Mouse (Mus musculus): ENCODE results near the gene Bend4. TPM values are rescaled to one million over a fixed set of nuclear protein-coding genes. Genes with fewer than 3 reads are reported as not detected.

Gene Bend4
- polyA plus RNA-seq, 1 experiment from 2014 or later, result 15.9 TPM

GRCm38 (mm10) chr5:67362316-67362715 lies 65.8 kb downstream of the Bend4 start:
- Histone ChIP-seq H3K27me3 (ENCODE audit: control insufficient read depth, insufficient read depth, low read length) (no peaks in the 10 kb centered on the region), H3K9ac (no peak overlapping the region), H3K9me3 (ENCODE audit: control insufficient read depth, low read length) (no peaks in the 10 kb centered on the region), H3K27ac (no peak overlapping the region), H3K4me3 (replicated peaks; ENCODE audit: low read length) (no peak overlapping the region), H3K36me3 (replicated peaks; ENCODE audit: control insufficient read depth, insufficient read depth) (no peaks in the 10 kb centered on the region; the same call in 1 of the 2 replicates), H3K4me1 (replicated peaks; ENCODE audit: control insufficient read depth, insufficient read depth, low read length) (no peaks in the 10 kb centered on the region), H3K4me2 (replicated peaks) (no peak overlapping the region)
- WGBS, result 94% methylated on average over 10 of the region's 10 CpGs
- ATAC-seq (ENCODE audit: low FRiP score), result no peak
- DNase-seq (ENCODE audit: low spot score), result no peak

- Histone ChIP-seq H3K4me2 (replicated peaks) (no peak overlapping the region), H3K9me3 (ENCODE audit: control insufficient read depth, low read length) (no peaks in the 10 kb centered on the region), H3K9ac (no peak overlapping the region), H3K27me3 (ENCODE audit: control insufficient read depth, insufficient read depth, low read length) (no peaks in the 10 kb centered on the region), H3K36me3 (replicated peaks; ENCODE audit: control insufficient read depth, insufficient read depth) (peaks cover 91% of the 10 kb centered on the region), H3K27ac (no peak overlapping the region), H3K4me3 (replicated peaks; ENCODE audit: low read length) (no peak overlapping the region), H3K4me1 (replicated peaks; ENCODE audit: control insufficient read depth, insufficient read depth, low read length) (no peaks in the 10 kb centered on the region)
- 72% methylated on average over 10 of the region's 10 CpGs for WGBS
- no peak for DNase-seq (ENCODE audit: low spot score)
- ATAC-seq (ENCODE audit: low FRiP score), result 0 out of 2 replicates have a peak, but pooled peaks have one; percentile 24
These were observed 79.2 kb downstream of the Bend4 start for GRCm38 (mm10) chr5:67348949-67349348.

DNA sequence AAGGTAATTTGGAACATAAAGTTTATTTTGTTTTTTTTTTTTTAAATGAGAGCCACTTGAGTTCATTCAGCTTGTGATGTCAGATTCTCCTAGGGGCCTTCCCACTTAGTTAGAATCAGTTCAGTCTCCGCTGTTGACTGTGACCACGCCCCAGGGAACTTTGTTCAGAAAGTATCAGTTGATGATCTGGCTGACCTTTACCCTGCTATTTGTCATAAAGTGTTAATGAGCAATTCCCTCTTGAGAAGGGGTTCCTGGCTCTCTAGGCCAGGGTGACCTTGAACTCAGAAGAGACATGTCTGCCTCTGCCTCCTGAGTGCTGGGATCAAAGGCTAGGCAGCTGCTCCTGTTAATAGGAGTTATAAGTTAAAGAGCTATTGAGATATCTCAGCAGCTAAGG lies 81.0 kb downstream of the Bend4 start:
- ATAC-seq (ENCODE audit: low FRiP score) (no peak), DNase-seq (ENCODE audit: low spot score) (no peak)
- H3K4me1 ChIP-seq (replicated peaks; ENCODE audit: control insufficient read depth, insufficient read depth, low read length), result no peaks in the 10 kb centered on the region
- H3K27ac ChIP-seq, result no peak overlapping the region
- H3K9me3 ChIP-seq (ENCODE audit: control insufficient read depth, low read length), result no peaks in the 10 kb centered on the region
- H3K4me2 ChIP-seq (replicated peaks), result no peak overlapping the region
- no peaks in the 10 kb centered on the region for H3K27me3 ChIP-seq (ENCODE audit: control insufficient read depth, insufficient read depth, low read length)
- H3K36me3 ChIP-seq (replicated peaks; ENCODE audit: control insufficient read depth, insufficient read depth), result peaks cover 91% of the 10 kb centered on the region
- no peak overlapping the region for H3K9ac ChIP-seq
- H3K4me3 ChIP-seq (replicated peaks; ENCODE audit: low read length), result no peak overlapping the region
- 97% methylated on average over 2 of the region's 2 CpGs for WGBS

Other genes with a start within 250 kb of the Bend4 start
- gene Tmem33, start 167.7 kb downstream of the Bend4 start, polyA plus RNA-seq (2014; fragmentation: Nextera tagmentation; extraction: Ambion mirVana), result 72.6 and 80.7 TPM in 2 replicates
- 183 and 204 TPM in 2 replicates for gene Slc30a9, start 121.4 kb downstream of the Bend4 start, polyA plus RNA-seq (2014; fragmentation: Nextera tagmentation; extraction: Ambion mirVana)
- 1.4 and 2.4 TPM in 2 replicates for gene Shisa3, start 179.6 kb upstream of the Bend4 start, polyA plus RNA-seq (2014; fragmentation: Nextera tagmentation; extraction: Ambion mirVana)